Mouse (Mus musculus) lung, embryonic 16.5 days (tissue): ENCODE measurements at regions not wholly inside any gene's neighbourhood (a gene's known extent, or its start where the extent isn't known, plus 50 kb on each side); places are given as distances from the start of the nearest gene placed in this dataset.
A peak's percentile ranks its signal among the peaks of the same experiment; 100 is the strongest.

Experiments
- ATAC-seq: fragments of 200-750 bp; cut with Nextera tagmentation; 2 replicates; pipeline ENCODE4 v1.8.0; 2017; ENCODE audit warnings: low read depth, mild to moderate bottlenecking, moderate library complexity
- H3K27ac ChIP-seq: fragments of 300-500 bp; sonication (generic); 2 replicates; pipeline ENCODE4 v1.5.1; 2014; ENCODE audit warnings: mild to moderate bottlenecking, control low read depth, low read length
- H3K27me3 ChIP-seq: fragments of 300-500 bp; sonication (generic); 2 replicates; pipeline ENCODE4 v1.6.1; 2014; ENCODE audit warnings: low read depth, low read length, mixed read lengths; ENCODE audit not compliant: control insufficient read depth, insufficient read depth
- H3K36me3 ChIP-seq: fragments of 300-500 bp; sonication (generic); 2 replicates; pipeline ENCODE4 v1.6.1; 2014; ENCODE audit warnings: low read length; ENCODE audit not compliant: control insufficient read depth, insufficient read depth
- H3K4me1 ChIP-seq: fragments of 300-500 bp; sonication (generic); replicated peaks from 2 replicates; pipeline ENCODE4 v1.6.1; 2014; ENCODE audit warnings: low read length, mixed read lengths; ENCODE audit not compliant: control insufficient read depth, insufficient read depth
- H3K4me2 ChIP-seq: fragments of 300-500 bp; sonication (generic); 2 replicates; pipeline ENCODE4 v1.6.1; 2014; ENCODE audit warnings: low read depth, low read length, control low read depth
- H3K4me3 ChIP-seq: fragments of 300-500 bp; sonication (generic); 2 replicates; pipeline ENCODE4 v1.5.1; 2014; ENCODE audit warnings: mild to moderate bottlenecking, low read length, control low read depth
- H3K9ac ChIP-seq: fragments of 300-500 bp; sonication (generic); 2 replicates; pipeline ENCODE4 v1.6.1; 2014; ENCODE audit warnings: low read length, control low read depth
- H3K9me3 ChIP-seq: fragments of 300-500 bp; sonication (generic); 2 replicates; pipeline ENCODE4 v1.6.1; 2016; ENCODE audit warnings: low read length; ENCODE audit not compliant: control insufficient read depth
- WGBS: fragments of 180-500 bp; shearing (Covaris S2); extraction: QIAGEN DNeasy Blood & Tissue Kit; methylation state at CpG from one replicate; pipeline ENCODE4 v1.1.7; 2014; 5-methylcytosine and 5-hydroxymethylcytosine counted together

- peaks cover 24% of the 10 kb centered on the region for H3K4me1 ChIP-seq
- peak overlapping the region; percentile 18; the same call in 1 of the 2 replicates for H3K4me2 ChIP-seq
Measured at GRCm38 (mm10) chr10:96685991-96686601, 69.3 kb downstream of the Btg1 start.

GRCm38 (mm10) chr10:96686659-96687440 lies 70.0 kb downstream of the Btg1 start:
- WGBS, result 17% methylated on average over 6 of the region's 6 CpGs
- Histone ChIP-seq H3K9me3 (no peaks in the 10 kb centered on the region), H3K27me3 (no peaks in the 10 kb centered on the region), H3K36me3 (no peaks in the 10 kb centered on the region), H3K4me3 (no peak overlapping the region), H3K4me2 (peak overlapping the region; percentile 11; the same call in 1 of the 2 replicates), H3K27ac (peak overlapping the region; percentile 86), H3K4me1 (peaks cover 27% of the 10 kb centered on the region), H3K9ac (no peak overlapping the region)
- peak; percentile 87 for ATAC-seq

More at GRCm38 (mm10) chr10:96685991-96686601, 69.3 kb downstream of the Btg1 start:
- 7% methylated on average over 5 of the region's 5 CpGs for WGBS
- H3K4me3 ChIP-seq, result no peak overlapping the region
- H3K27ac ChIP-seq, result peak overlapping the region; percentile 86
- no peaks in the 10 kb centered on the region for H3K36me3 ChIP-seq
- ATAC-seq, result peak; percentile 62
- no peaks in the 10 kb centered on the region for H3K9me3 ChIP-seq
- H3K27me3 ChIP-seq, result no peaks in the 10 kb centered on the region
- H3K9ac ChIP-seq, result no peak overlapping the region

- H3K36me3 ChIP-seq, result no peaks in the 10 kb centered on the region
- no peak for ATAC-seq
- H3K27me3 ChIP-seq, result no peaks in the 10 kb centered on the region
- peak overlapping the region; percentile 86 for H3K27ac ChIP-seq
- H3K4me2 ChIP-seq, result no peak overlapping the region
- no peak overlapping the region for H3K9ac ChIP-seq
- peaks cover 27% of the 10 kb centered on the region for H3K4me1 ChIP-seq
- no peaks in the 10 kb centered on the region for H3K9me3 ChIP-seq
- no peak overlapping the region for H3K4me3 ChIP-seq
- 52% methylated on average over 1 of the region's 1 CpGs for WGBS
Measured at GRCm38 (mm10) chr10:96687441-96687772, 70.6 kb downstream of the Btg1 start.

- no peaks in the 10 kb centered on the region for H3K27me3 ChIP-seq
- 0 out of 2 replicates have a peak overlapping the region, but pooled peaks have one; percentile 18 for H3K9ac ChIP-seq
Measured at GRCm38 (mm10) chr10:96689976-96690867, 73.4 kb downstream of the Btg1 start.

GRCm38 (mm10) chr10:96690868-96691302 lies 74.1 kb downstream of the Btg1 start:
- 13% methylated on average over 2 of the region's 2 CpGs for WGBS
- peak; percentile 78 for ATAC-seq
- peaks cover 23% of the 10 kb centered on the region for H3K4me1 ChIP-seq
- peak overlapping the region; percentile 84 for H3K27ac ChIP-seq
- H3K4me2 ChIP-seq, result peak overlapping the region; percentile 25
- H3K36me3 ChIP-seq, result no peaks in the 10 kb centered on the region
- no peaks in the 10 kb centered on the region for H3K27me3 ChIP-seq
- 0 out of 2 replicates have a peak overlapping the region, but pooled peaks have one; percentile 18 for H3K9ac ChIP-seq
- no peak overlapping the region for H3K4me3 ChIP-seq
- no peaks in the 10 kb centered on the region for H3K9me3 ChIP-seq

More at GRCm38 (mm10) chr10:96689976-96690867, 73.4 kb downstream of the Btg1 start:
- Histone ChIP-seq H3K4me3 (no peak overlapping the region), H3K27ac (peak overlapping the region; percentile 84), H3K4me1 (peaks cover 27% of the 10 kb centered on the region), H3K36me3 (no peaks in the 10 kb centered on the region), H3K4me2 (peak overlapping the region; percentile 25), H3K9me3 (no peaks in the 10 kb centered on the region)
- 23% methylated on average over 11 of the region's 11 CpGs for WGBS
- no peak for ATAC-seq

GRCm38 (mm10) chr10:96691319-96691870 lies 74.6 kb downstream of the Btg1 start:
- Histone ChIP-seq H3K36me3 (no peaks in the 10 kb centered on the region), H3K27ac (peak overlapping the region; percentile 72), H3K4me3 (no peak overlapping the region), H3K4me2 (peak overlapping the region; percentile 18; the same call in 1 of the 2 replicates), H3K27me3 (no peaks in the 10 kb centered on the region), H3K9ac (no peak overlapping the region), H3K9me3 (no peaks in the 10 kb centered on the region), H3K4me1 (peaks cover 23% of the 10 kb centered on the region)
- peak; percentile 15 for ATAC-seq
- WGBS, result 51% methylated on average over 6 of the region's 6 CpGs

GRCm38 (mm10) chr10:96692821-96693220 lies 76.0 kb downstream of the Btg1 start:
- Histone ChIP-seq H3K4me1 (peaks cover 15% of the 10 kb centered on the region), H3K27me3 (no peaks in the 10 kb centered on the region), H3K36me3 (no peaks in the 10 kb centered on the region), H3K4me2 (no peak overlapping the region), H3K27ac (no peak overlapping the region), H3K9me3 (no peaks in the 10 kb centered on the region), H3K4me3 (no peak overlapping the region), H3K9ac (no peak overlapping the region)
- WGBS, result 75% methylated on average over 7 of the region's 7 CpGs
- ATAC-seq, result no peak

- Histone ChIP-seq H3K4me1 (peaks cover 15% of the 10 kb centered on the region), H3K27ac (no peak overlapping the region), H3K36me3 (no peaks in the 10 kb centered on the region), H3K4me3 (no peak overlapping the region), H3K4me2 (no peak overlapping the region), H3K27me3 (no peaks in the 10 kb centered on the region), H3K9me3 (no peaks in the 10 kb centered on the region), H3K9ac (no peak overlapping the region)
- 59% methylated on average over 6 of the region's 6 CpGs for WGBS
- ATAC-seq, result no peak
Measured at GRCm38 (mm10) chr10:96693766-96694165, 77.0 kb downstream of the Btg1 start.
